ENCODE assay signal across 20 mouse cellular contexts in the genomic region with DNA sequence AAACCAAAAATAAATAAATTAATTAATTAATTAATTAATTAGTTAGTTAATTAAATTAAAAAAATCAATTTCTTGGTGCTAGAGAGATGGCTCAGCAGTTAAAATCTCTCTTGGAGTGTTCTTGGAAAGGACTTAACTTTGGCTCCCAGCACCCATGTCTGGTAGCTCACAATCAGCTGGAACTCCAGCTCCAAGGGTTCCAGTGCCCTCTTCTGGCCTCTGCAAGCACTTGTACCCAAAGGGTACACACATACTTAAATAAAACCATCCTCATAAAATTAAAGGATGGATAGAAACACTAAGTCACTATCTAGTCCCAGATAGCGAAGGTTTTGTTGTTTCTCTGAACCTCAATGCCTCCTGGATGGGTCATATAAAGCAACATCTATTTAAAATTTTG. TPM values are rescaled to one million over a fixed set of nuclear protein-coding genes. Genes with fewer than 3 reads are reported as not detected.
DNase-seq lines count a peak whose midpoint lies in the region; ATAC-seq and TF ChIP-seq lines count a peak whose summit lies in the region.
"Had no signal": no experiment of that assay in that cellular context is flagged by ENCODE, and none has a peak within 500 bp of the region (broad histone marks: within the 10 kb centered on the region; RNA-seq: fewer than 3 reads in every experiment).

No protein-coding gene starts in this region.

- H3K4me2 ChIP-seq in CH12.LX (ENCODE audit: insufficient read depth, low read depth, poor library complexity, severe bottlenecking): no peak overlapping the region
- H3K4me2 ChIP-seq in liver, postnatal 0 days (ENCODE audit: low read depth, low read length): no peak overlapping the region
- H3K4me2 ChIP-seq in heart, embryonic 11.5 days: no peak overlapping the region
- H3K4me2 ChIP-seq: midbrain, embryonic 12.5 days; neural tube, embryonic 15.5 days had no signal

- TF ChIP-seq EP300 in heart, adult 2 months (IDR thresholded peaks at IDR 0.05; ENCODE audit: insufficient read depth, low read depth, low read length): no peak
- TF ChIP-seq EP300 in CH12.LX (IDR thresholded peaks at IDR 0.05; ENCODE audit: low read length): no peak
- TF ChIP-seq EP300 in liver, postnatal 0 days (IDR thresholded peaks at IDR 0.05; ENCODE audit: low read depth): no peak

- H3K4me3 ChIP-seq in heart, adult 2 months: no peak overlapping the region
- H3K4me3 ChIP-seq in lung, adult 2 months (replicated peaks; ENCODE audit: extremely low read depth, low read depth, low read length): no peak overlapping the region
- no peak overlapping the region for H3K4me3 ChIP-seq in CH12.LX (replicated peaks in 1 of 3; ENCODE audit: low read depth in 2 of 3, low read length in 2 of 3, poor library complexity in 1 of 3)
- no peak overlapping the region for H3K4me3 ChIP-seq in liver, postnatal 0 days (ENCODE audit: low read depth, low read length)
- H3K4me3 ChIP-seq in heart, embryonic 11.5 days (ENCODE audit: low read depth, low read length): no peak overlapping the region
- H3K4me3 ChIP-seq: limb, embryonic 10.5 days; liver, embryonic 15.5 days; midbrain, embryonic 12.5 days; neural tube, embryonic 15.5 days had no signal

- no peaks in the 10 kb centered on the region for H3K36me3 ChIP-seq in heart, adult 2 months (ENCODE audit: control insufficient read depth, insufficient read depth, low read length)
- peaks cover 2 to 4% of the 10 kb centered on the region in 2 experiments for H3K36me3 ChIP-seq in CH12.LX (replicated peaks in 1 of 2; ENCODE audit: control insufficient read depth in 1 of 2, insufficient read depth in 1 of 2, low read length in 1 of 2)
- H3K36me3 ChIP-seq in liver, postnatal 0 days (replicated peaks; ENCODE audit: insufficient read depth, low read length): 0 out of 2 replicates have a peak, but pooled peaks cover 4% of the 10 kb centered on the region
- H3K36me3 ChIP-seq in heart, embryonic 11.5 days (ENCODE audit: control insufficient read depth, insufficient read depth, low read length): no peaks in the 10 kb centered on the region
- H3K36me3 ChIP-seq: limb, embryonic 10.5 days; liver, embryonic 15.5 days; midbrain, embryonic 12.5 days; neural tube, embryonic 15.5 days had no signal

- no peak for ATAC-seq in liver, postnatal 0 days
- no peak for ATAC-seq in heart, embryonic 11.5 days (replicated peaks; ENCODE audit: insufficient number of reproducible peaks, low FRiP score, low TSS enrichment)
- ATAC-seq: hindbrain, embryonic 16.5 days had no signal

- no peak overlapping the region for H3K9ac ChIP-seq in heart, adult 2 months (ENCODE audit: low read depth, low read length)
- H3K9ac ChIP-seq in CH12.LX (ENCODE audit: insufficient read depth, low read depth): no peak overlapping the region
- H3K9ac ChIP-seq in liver, postnatal 0 days (replicated peaks): no peak overlapping the region
- H3K9ac ChIP-seq in heart, embryonic 11.5 days (ENCODE audit: low read depth, low read length): no peak overlapping the region
- H3K9ac ChIP-seq: liver, embryonic 15.5 days; midbrain, embryonic 12.5 days; neural tube, embryonic 15.5 days had no signal

- intact Hi-C loops in heart, adult 2 months (cut with DNase I): no loop called here

- H3K4me1 ChIP-seq in heart, adult 2 months (ENCODE audit: control insufficient read depth, insufficient read depth, low read length): no peaks in the 10 kb centered on the region
- no peaks in the 10 kb centered on the region for H3K4me1 ChIP-seq in lung, adult 2 months (ENCODE audit: control insufficient read depth, insufficient read depth, low read length)
- H3K4me1 ChIP-seq in CH12.LX (ENCODE audit: control insufficient read depth in 1 of 2, insufficient read depth in 2 of 2): peaks cover 0 to 5% of the 10 kb centered on the region in 2 experiments; a peak in 1 of 4 replicates
- no peaks in the 10 kb centered on the region for H3K4me1 ChIP-seq in liver, postnatal 0 days (ENCODE audit: insufficient read depth)
- no peaks in the 10 kb centered on the region; the same call in 1 of the 2 replicates for H3K4me1 ChIP-seq in heart, embryonic 11.5 days (ENCODE audit: control insufficient read depth, insufficient read depth, low read length)
- H3K4me1 ChIP-seq: neural tube, embryonic 15.5 days had no signal

- dilution Hi-C loops in CH12.LX (cut with MboI; ENCODE audit: extremely low pct_ligation_motif_present, extremely low pct_unique_long_range_greater_than_20kb, low sequenced_read_pairs): no loop called here

- TF ChIP-seq RAD21 in CH12.LX (IDR thresholded peaks at IDR 0.05; ENCODE audit: low read depth, low read length): peak; percentile 39

- in situ Hi-C loops in CH12.LX (cut with MboI; ENCODE audit: low pct_ligation_motif_present, low pct_unique_long_range_greater_than_20kb, low sequenced_read_pairs): no loop called here

- no peak overlapping the region for H3K27ac ChIP-seq in heart, adult 2 months
- no peak overlapping the region for H3K27ac ChIP-seq in CH12.LX (ENCODE audit: insufficient read depth, low read depth)
- no peak overlapping the region for H3K27ac ChIP-seq in liver, postnatal 0 days (ENCODE audit: low read depth)
- no peak overlapping the region for H3K27ac ChIP-seq in heart, embryonic 11.5 days (ENCODE audit: low read depth, low read length)
- H3K27ac ChIP-seq: limb, embryonic 10.5 days; midbrain, embryonic 12.5 days; neural tube, embryonic 15.5 days had no signal

- DNase-seq in heart, adult 2 months: no peak
- no peak for DNase-seq in heart, adult 9 months (ENCODE audit: low spot score in 2 of 2)
- DNase-seq in lung, adult 2 months: no peak
- no peak for DNase-seq in lung, adult 18-20 months
- DNase-seq in CH12.LX (ENCODE audit: extremely low read depth): peak; percentile 12
- DNase-seq in liver, postnatal 0 days: no peak
- no peak for DNase-seq in spleen, postnatal 36 days (ENCODE audit: low spot score in 2 of 2)
- DNase-seq: adrenal gland, postnatal 25 days; cerebellum, adult 9-10 months; gastrocnemius, postnatal 36 days; heart, postnatal 4 days; kidney, adult 8-10 months; kidney, postnatal 4 days; lung, postnatal 4 days had no signal

- H3K27me3 ChIP-seq in heart, adult 2 months (ENCODE audit: control insufficient read depth, insufficient read depth, low read length): no peaks in the 10 kb centered on the region
- no peaks in the 10 kb centered on the region for H3K27me3 ChIP-seq in CH12.LX (replicated peaks)
- no peaks in the 10 kb centered on the region for H3K27me3 ChIP-seq in liver, postnatal 0 days (ENCODE audit: insufficient read depth, low read length)
- no peaks in the 10 kb centered on the region for H3K27me3 ChIP-seq in heart, embryonic 11.5 days (ENCODE audit: control insufficient read depth, insufficient read depth, low read length)
- H3K27me3 ChIP-seq: liver, embryonic 15.5 days; midbrain, embryonic 12.5 days; neural tube, embryonic 15.5 days had no signal

- TF ChIP-seq CTCF in heart, adult 2 months (IDR thresholded peaks at IDR 0.05): peak; percentile 14; the same call in 1 of the 2 replicates
- 0 out of 2 replicates have a peak, but pooled peaks have one; percentile 5 for TF ChIP-seq CTCF in lung, adult 2 months (IDR thresholded peaks at IDR 0.05; ENCODE audit: insufficient read depth, low read length)
- peak in 1 of 2 experiments; percentile 47; a peak in 2 of 4 replicates for TF ChIP-seq CTCF in CH12.LX (conservative IDR thresholded peaks at IDR 0.05 in 1 of 2, IDR thresholded peaks at IDR 0.05 in 1 of 2; ENCODE audit: low read depth in 2 of 2, low read length in 2 of 2)
- TF ChIP-seq CTCF in liver, postnatal 0 days (IDR thresholded peaks at IDR 0.05; ENCODE audit: low read depth): peak; percentile 45

- WGBS in heart, adult 2 months: 97% methylated on average over 1 of the region's 1 CpGs
- 96% methylated on average over 1 of the region's 1 CpGs for WGBS in lung, adult 2 months
- WGBS in liver, postnatal 0 days (ENCODE audit: insufficient replicate concordance): 88% methylated on average over 1 of the region's 1 CpGs
- 88% methylated on average over 1 of the region's 1 CpGs for WGBS in heart, embryonic 11.5 days (ENCODE audit: insufficient replicate concordance)

- H3K9me3 ChIP-seq in CH12.LX (replicated peaks; ENCODE audit: low read length): no peaks in the 10 kb centered on the region
- H3K9me3 ChIP-seq in liver, postnatal 0 days (ENCODE audit: low read length): no peaks in the 10 kb centered on the region
- H3K9me3 ChIP-seq in heart, embryonic 11.5 days (replicated peaks; ENCODE audit: control insufficient read depth, low read length): no peaks in the 10 kb centered on the region
- H3K9me3 ChIP-seq: limb, embryonic 10.5 days; liver, embryonic 15.5 days; midbrain, embryonic 12.5 days; neural tube, embryonic 15.5 days had no signal

- no peaks in the 10 kb centered on the region for H3K79me2 ChIP-seq in heart, adult 2 months (replicated peaks; ENCODE audit: control insufficient read depth, insufficient read depth, low read length)
- no peaks in the 10 kb centered on the region for H3K79me2 ChIP-seq in CH12.LX (replicated peaks; ENCODE audit: control insufficient read depth, extremely low read depth, insufficient read depth, poor library complexity, severe bottlenecking)

- no peak for TF ChIP-seq POLR2A in heart, adult 2 months (IDR thresholded peaks at IDR 0.05; ENCODE audit: insufficient read depth, low read depth, low read length)
- no peak for TF ChIP-seq POLR2A in lung, adult 2 months (IDR thresholded peaks at IDR 0.05; ENCODE audit: borderline replicate concordance, extremely low read depth, low read depth, low read length)
- no peak for TF ChIP-seq POLR2A in CH12.LX (IDR thresholded peaks at IDR 0.05; ENCODE audit: low read depth, low read length)

RNA-seq across cellular contexts. Expression of a gene that starts 8.5 kb away (rescaled TPM):
- total RNA-seq in heart, adult 2 months (2021): 1 to 10 TPM; 1.5 to 1.9 TPM
- 2.6 and 3.0 TPM in 2 replicates for polyA plus RNA-seq in heart, adult 2 months (2012; rRNA removed)
- polyA plus RNA-seq in lung, adult 2 months (2012; rRNA removed): 0.54 and 3.5 TPM in 2 replicates
- total RNA-seq in CH12.LX (2012; rRNA removed): 2.0 and 3.2 TPM in 2 replicates
- 7.2 and 8.0 TPM in 2 replicates for total RNA-seq in CH12.LX (2014; rRNA removed)
- polyA plus RNA-seq in CH12.LX (2012; ENCODE audit: insufficient read length, low read depth): 5.5 and 7.4 TPM in 2 replicates
- 4.7 and 4.9 TPM in 2 replicates for polyA plus RNA-seq in liver, postnatal 0 days (2015; fragmentation: Nextera tagmentation; extraction: Ambion mirVana)
- polyA plus RNA-seq in heart, embryonic 11.5 days (2014; fragmentation: Nextera tagmentation; extraction: Ambion mirVana): 5.2 and 7.0 TPM in 2 replicates

RNA-seq across cellular contexts. Expression of a gene that starts 43.4 kb away (rescaled TPM):
- total RNA-seq in heart, adult 2 months (2021): 10 to 100 TPM; 15.4 to 17.6 TPM
- polyA plus RNA-seq in heart, adult 2 months (2012; rRNA removed): 7.6 and 12.2 TPM in 2 replicates
- 8.5 and 15.7 TPM in 2 replicates for polyA plus RNA-seq in lung, adult 2 months (2012; rRNA removed)
- total RNA-seq in CH12.LX (2012; rRNA removed): 26.0 and 27.3 TPM in 2 replicates
- total RNA-seq in CH12.LX (2014; rRNA removed): 43.5 and 48.9 TPM in 2 replicates
- polyA plus RNA-seq in CH12.LX (2012; ENCODE audit: insufficient read length, low read depth): 28.5 and 30.5 TPM in 2 replicates
- polyA plus RNA-seq in liver, postnatal 0 days (2015; fragmentation: Nextera tagmentation; extraction: Ambion mirVana): 2.9 and 3.2 TPM in 2 replicates
- polyA plus RNA-seq in heart, embryonic 11.5 days (2014; fragmentation: Nextera tagmentation; extraction: Ambion mirVana): 4.5 and 9.6 TPM in 2 replicates

RNA-seq across cellular contexts. Expression of a gene that starts 43.6 kb away (rescaled TPM):
- 10 to 100 TPM; 22.0 to 24.5 TPM for total RNA-seq in heart, adult 2 months (2021)
- 14.3 and 20.3 TPM in 2 replicates for polyA plus RNA-seq in heart, adult 2 months (2012; rRNA removed)
- polyA plus RNA-seq in lung, adult 2 months (2012; rRNA removed): 10.5 and 16.7 TPM in 2 replicates
- total RNA-seq in CH12.LX (2012; rRNA removed): 6.7 and 9.6 TPM in 2 replicates
- 9.5 and 10.1 TPM in 2 replicates for total RNA-seq in CH12.LX (2014; rRNA removed)
- 7.0 and 10.8 TPM in 2 replicates for polyA plus RNA-seq in CH12.LX (2012; ENCODE audit: insufficient read length, low read depth)
- 6.8 and 8.2 TPM in 2 replicates for polyA plus RNA-seq in liver, postnatal 0 days (2015; fragmentation: Nextera tagmentation; extraction: Ambion mirVana)
- 7.0 and 9.0 TPM in 2 replicates for polyA plus RNA-seq in heart, embryonic 11.5 days (2014; fragmentation: Nextera tagmentation; extraction: Ambion mirVana)
